Mouse (Mus musculus) kidney, postnatal 14 days (tissue): ENCODE measurements around the gene Il20.
A peak's percentile ranks its signal among the peaks of the same experiment; 100 is the strongest.

Source experiments
- DNase-seq: peaks from one replicate; pipeline ENCODE4 v3.0.0; 2022; ENCODE audit warnings: mixed read lengths

Gene Il20

GRCm38 (mm10) chr1:130911401-130912010 lies at the start of gene Il20:
Gene Il20 (minus strand): TSS chr1:130911451.
- DNase-seq = no peak

- no peak for DNase-seq
Observed at GRCm38 (mm10) chr1:130946920-130947319, 35.7 kb upstream of the Il20 start.

- no peak for DNase-seq
Observed at GRCm38 (mm10) chr1:130941801-130942200, 30.6 kb upstream of the Il20 start.

GRCm38 (mm10) chr1:130940065-130940687 lies 28.9 kb upstream of the Il20 start, which contains the start of gene Il19:
Gene Il19 (minus strand): TSS chr1:130940115.
- no peak for DNase-seq

- DNase-seq = no peak
Observed at GRCm38 (mm10) chr1:130938192-130938591, 26.9 kb upstream of the Il20 start.

- no peak for DNase-seq
Observed at GRCm38 (mm10) chr1:130937170-130937569, 25.9 kb upstream of the Il20 start.

GRCm38 (mm10) chr1:130936351-130936750 lies 25.1 kb upstream of the Il20 start:
- no peak for DNase-seq

- DNase-seq = no peak
Observed at GRCm38 (mm10) chr1:130926484-130926883, 15.2 kb upstream of the Il20 start.

GRCm38 (mm10) chr1:130918323-130918980 lies 7.2 kb upstream of the Il20 start:
- no peak for DNase-seq

GRCm38 (mm10) chr1:130902505-130902904 lies 8.7 kb downstream of the Il20 start:
- no peak for DNase-seq

- DNase-seq = no peak
Observed at GRCm38 (mm10) chr1:130894468-130894867, 16.8 kb downstream of the Il20 start.

- DNase-seq = no peak
Observed at GRCm38 (mm10) chr1:130893329-130894040, 17.8 kb downstream of the Il20 start.

GRCm38 (mm10) chr1:130892446-130892845 lies 18.8 kb downstream of the Il20 start:
- DNase-seq = no peak

- no peak for DNase-seq
Observed at GRCm38 (mm10) chr1:130887354-130887753, 23.9 kb downstream of the Il20 start, which contains the start of gene Il24. Gene Il24 (minus strand): TSS chr1:130887454.

- DNase-seq = no peak
Observed at GRCm38 (mm10) chr1:130883146-130883545, 28.1 kb downstream of the Il20 start.

GRCm38 (mm10) chr1:130879927-130880326 lies 31.3 kb downstream of the Il20 start:
- DNase-seq = no peak

- DNase-seq = peak; percentile 39
Observed at GRCm38 (mm10) chr1:130877889-130878614, 33.2 kb downstream of the Il20 start.

GRCm38 (mm10) chr1:130876931-130877509 lies 34.2 kb downstream of the Il20 start:
- peak; percentile 66 for DNase-seq

GRCm38 (mm10) chr1:130875910-130876309 lies 35.3 kb downstream of the Il20 start:
- no peak for DNase-seq

- peak; percentile 67 for DNase-seq
Observed at GRCm38 (mm10) chr1:130875139-130875538, 36.1 kb downstream of the Il20 start.

GRCm38 (mm10) chr1:130872912-130873311 lies 38.3 kb downstream of the Il20 start:
- no peak for DNase-seq

- no peak for DNase-seq
Observed at GRCm38 (mm10) chr1:130865541-130866221, 45.6 kb downstream of the Il20 start, which contains the start of gene Fcmr. Gene Fcmr (plus strand): TSS chr1:130865669.
